Mouse (Mus musculus) MEL (cell line): ENCODE results near the gene Bnip3. TPM values are rescaled to one million over a fixed set of nuclear protein-coding genes. Genes with fewer than 3 reads are reported as not detected.
A peak's percentile ranks its signal among the peaks of the same experiment; 100 is the strongest.

ENCODE experiments used
- DNase-seq: peaks from one replicate; pipeline ENCODE4 v3.0.0; 2011; ENCODE audit warnings: low read depth, low spot score
- H3K27ac ChIP-seq: 2 replicates; pipeline ENCODE4 v1.5.1; 2012; ENCODE audit warnings: low read depth, mild to moderate bottlenecking, control low read depth, low read length, moderate library complexity; ENCODE audit not compliant: control insufficient read depth
- H3K27me3 ChIP-seq, 2 experiments: fragments of 150-350 bp in 1 of 2; sonication (generic) in 1 of 2; 2 replicates each; pipeline ENCODE4 v1.6.1; 2012; ENCODE audit warnings: low read length in 2 of 2, mild to moderate bottlenecking in 2 of 2, improper control_type of control experiment in 1 of 2, moderate library complexity in 1 of 2; ENCODE audit not compliant: insufficient read depth in 2 of 2, control insufficient read depth in 1 of 2
- H3K36me3 ChIP-seq, 2 experiments: 2 replicates each; pipeline ENCODE4 v1.6.1; 2012 to 2014; ENCODE audit warnings: low read length in 2 of 2, improper control_type of control experiment in 1 of 2, inconsistent platforms in 1 of 2, mild to moderate bottlenecking in 1 of 2; ENCODE audit not compliant: insufficient read depth in 2 of 2, control insufficient read depth in 1 of 2
- H3K4me1 ChIP-seq, 2 experiments: fragments of 150-350 bp in 1 of 2; sonication (generic) in 1 of 2; 2 replicates each; pipeline ENCODE4 v1.6.1; 2012; ENCODE audit warnings: low read length in 2 of 2, improper control_type of control experiment in 1 of 2, mild to moderate bottlenecking in 1 of 2; ENCODE audit not compliant: insufficient read depth in 2 of 2, control insufficient read depth in 1 of 2
- H3K4me3 ChIP-seq, 2 experiments: fragments of 150-350 bp in 1 of 2; sonication (generic) in 1 of 2; 2 replicates each; pipeline ENCODE4 v1.5.1; 2012; ENCODE audit warnings: low read depth in 2 of 2, low read length in 2 of 2, mild to moderate bottlenecking in 2 of 2, moderate library complexity in 2 of 2, control low read depth in 1 of 2, improper control_type of control experiment in 1 of 2; ENCODE audit not compliant: control insufficient read depth in 1 of 2, insufficient read depth in 1 of 2
- H3K79me2 ChIP-seq: 2 replicates; pipeline ENCODE4 v1.6.1; 2012; ENCODE audit warnings: mild to moderate bottlenecking, low read length, moderate library complexity; ENCODE audit not compliant: control insufficient read depth, poor library complexity, insufficient read depth
- H3K9ac ChIP-seq: 2 replicates; pipeline ENCODE4 v1.6.1; 2012; ENCODE audit warnings: low read depth, mild to moderate bottlenecking, control low read depth, low read length, moderate library complexity; ENCODE audit not compliant: control insufficient read depth, poor library complexity, severe bottlenecking
- H3K9me3 ChIP-seq: fragments of 150-350 bp; sonication (generic); replicated peaks from 2 replicates; pipeline ENCODE4 v1.6.1; 2012; ENCODE audit warnings: mild to moderate bottlenecking, low read length, improper control_type of control experiment, moderate library complexity; ENCODE audit not compliant: insufficient read depth
- BHLHE40 ChIP-seq: IDR thresholded peaks from 2 replicates; pipeline ENCODE4 v1.6.1; 2012; ENCODE audit warnings: low read depth, mild to moderate bottlenecking, inconsistent platforms, low read length, improper control_type of control experiment, borderline replicate concordance
- CHD1 ChIP-seq: IDR thresholded peaks from 2 replicates; pipeline ENCODE4 v1.6.1; 2012; ENCODE audit warnings: low read depth, mild to moderate bottlenecking, inconsistent platforms, low read length, improper control_type of control experiment
- CTCF ChIP-seq, 3 experiments: IDR thresholded peaks in 2 of 3; conservative IDR thresholded peaks in 1 of 3; 2 replicates each; pipeline ENCODE4 v1.5.1; 2011 to 2012; ENCODE audit warnings: low read length in 3 of 3, low read depth in 2 of 3, mild to moderate bottlenecking in 2 of 3, improper control_type of control experiment in 1 of 3, inconsistent platforms in 1 of 3, mixed read lengths in 1 of 3, moderate library complexity in 1 of 3; ENCODE audit not compliant: control insufficient read depth in 1 of 3, insufficient read depth in 1 of 3, poor library complexity in 1 of 3, severe bottlenecking in 1 of 3
- ELF1 ChIP-seq: IDR thresholded peaks from 2 replicates; pipeline ENCODE4 v1.6.1; 2014; ENCODE audit warnings: low read depth, mild to moderate bottlenecking, inconsistent platforms, low read length, improper control_type of control experiment, moderate library complexity
- EP300 ChIP-seq, 2 experiments: IDR thresholded peaks; 2 replicates each; pipeline ENCODE4 v1.6.1; 2011; ENCODE audit warnings: improper control_type of control experiment in 2 of 2, low read length in 2 of 2, low read depth in 1 of 2, mild to moderate bottlenecking in 1 of 2
- ETS1 ChIP-seq: IDR thresholded peaks from 2 replicates; pipeline ENCODE4 v1.6.1; 2012; ENCODE audit warnings: low read depth, mild to moderate bottlenecking, inconsistent platforms, low read length, improper control_type of control experiment, moderate library complexity
- GABPA ChIP-seq: IDR thresholded peaks from 2 replicates; pipeline ENCODE4 v1.6.1; 2012; ENCODE audit warnings: low read depth, mild to moderate bottlenecking, inconsistent platforms, low read length, improper control_type of control experiment, moderate library complexity
- HCFC1 ChIP-seq: IDR thresholded peaks from 2 replicates; pipeline ENCODE4 v1.6.1; 2012; ENCODE audit warnings: low read depth, mild to moderate bottlenecking, inconsistent platforms, low read length, improper control_type of control experiment, moderate library complexity
- KAT2A ChIP-seq: conservative IDR thresholded peaks from 2 replicates; pipeline ENCODE4 v1.6.1; 2012; ENCODE audit warnings: low read depth, low read length, improper control_type of control experiment, inconsistent platforms
- MAX ChIP-seq: IDR thresholded peaks from 2 replicates; pipeline ENCODE4 v1.6.1; 2011; ENCODE audit warnings: low read length, improper control_type of control experiment
- MAZ ChIP-seq: IDR thresholded peaks from 2 replicates; pipeline ENCODE4 v1.6.1; 2012; ENCODE audit warnings: low read depth, mild to moderate bottlenecking, inconsistent platforms, low read length, improper control_type of control experiment
- MEF2A ChIP-seq: IDR thresholded peaks from 2 replicates; pipeline ENCODE4 v1.6.1; 2014; ENCODE audit warnings: low read depth, mild to moderate bottlenecking, inconsistent platforms, low read length, improper control_type of control experiment; ENCODE audit not compliant: poor library complexity, insufficient replicate concordance, severe bottlenecking; ENCODE audit errors: extremely low read depth
- NELFE ChIP-seq: IDR thresholded peaks from 2 replicates; pipeline ENCODE4 v1.6.1; 2011; ENCODE audit warnings: low read depth, low read length, improper control_type of control experiment
- NRF1 ChIP-seq: IDR thresholded peaks from 2 replicates; pipeline ENCODE4 v1.6.1; 2014; ENCODE audit warnings: low read depth, mild to moderate bottlenecking, inconsistent platforms, low read length, improper control_type of control experiment, moderate library complexity; ENCODE audit not compliant: poor library complexity, insufficient read depth, severe bottlenecking
- POLR2A ChIP-seq, 2 experiments: IDR thresholded peaks; 2 replicates each; pipeline ENCODE4 v1.6.1; 2011 to 2012; ENCODE audit warnings: low read length in 2 of 2, mild to moderate bottlenecking in 2 of 2, control low read depth in 1 of 2, improper control_type of control experiment in 1 of 2, low read depth in 1 of 2, moderate library complexity in 1 of 2; ENCODE audit not compliant: control insufficient read depth in 1 of 2, insufficient read depth in 1 of 2, poor library complexity in 1 of 2
- POLR2AphosphoS2 ChIP-seq: IDR thresholded peaks from 2 replicates; pipeline ENCODE4 v1.6.1; 2011; ENCODE audit warnings: low read length, improper control_type of control experiment
- POLR2AphosphoS5 ChIP-seq: IDR thresholded peaks from 2 replicates; pipeline ENCODE4 v1.6.1; 2012; ENCODE audit warnings: low read depth, borderline replicate concordance, mild to moderate bottlenecking, inconsistent platforms, low read length, moderate library complexity, mixed read lengths
- RAD21 ChIP-seq: IDR thresholded peaks from 2 replicates; pipeline ENCODE4 v1.6.1; 2011; ENCODE audit warnings: mild to moderate bottlenecking, low read depth, low read length, improper control_type of control experiment
- RCOR1 ChIP-seq: IDR thresholded peaks from 2 replicates; pipeline ENCODE4 v1.6.1; 2012; ENCODE audit warnings: low read depth, mild to moderate bottlenecking, inconsistent platforms, low read length, improper control_type of control experiment
- SIN3A ChIP-seq: IDR thresholded peaks from 2 replicates; pipeline ENCODE4 v1.6.1; 2012; ENCODE audit warnings: low read length, improper control_type of control experiment, inconsistent platforms
- SMC3 ChIP-seq: IDR thresholded peaks from 2 replicates; pipeline ENCODE4 v1.6.1; 2011; ENCODE audit warnings: low read depth, low read length, improper control_type of control experiment
- TAL1 ChIP-seq: IDR thresholded peaks from 2 replicates; pipeline ENCODE4 v1.6.1; 2012; ENCODE audit warnings: mild to moderate bottlenecking, inconsistent platforms, low read length, moderate library complexity, mixed read lengths
- TBP ChIP-seq: IDR thresholded peaks from 2 replicates; pipeline ENCODE4 v1.8.0; 2011; ENCODE audit warnings: low read depth, low read length, improper control_type of control experiment
- TCF12 ChIP-seq: IDR thresholded peaks from 2 replicates; pipeline ENCODE4 v1.6.1; 2014; ENCODE audit warnings: low read depth, mild to moderate bottlenecking, inconsistent platforms, low read length, improper control_type of control experiment, moderate library complexity
- UBTF ChIP-seq: IDR thresholded peaks from 2 replicates; pipeline ENCODE4 v1.6.1; 2012; ENCODE audit warnings: low read depth, mild to moderate bottlenecking, inconsistent platforms, low read length, improper control_type of control experiment, moderate library complexity, borderline replicate concordance; ENCODE audit not compliant: insufficient read depth
- USF1 ChIP-seq: IDR thresholded peaks from 2 replicates; pipeline ENCODE4 v1.6.1; 2014; ENCODE audit warnings: low read depth, mild to moderate bottlenecking, inconsistent platforms, low read length, improper control_type of control experiment, moderate library complexity
- USF2 ChIP-seq, 2 experiments: IDR thresholded peaks; 2 replicates each; pipeline ENCODE4 v1.6.1; 2011 to 2012; ENCODE audit warnings: improper control_type of control experiment in 2 of 2, low read length in 2 of 2, borderline replicate concordance in 1 of 2, inconsistent platforms in 1 of 2, low read depth in 1 of 2, mild to moderate bottlenecking in 1 of 2; ENCODE audit not compliant: insufficient read depth in 1 of 2
- ZC3H11A ChIP-seq: IDR thresholded peaks from 2 replicates; pipeline ENCODE4 v1.6.1; 2012; ENCODE audit warnings: low read depth, mild to moderate bottlenecking, inconsistent platforms, low read length, improper control_type of control experiment
- ZMIZ1 ChIP-seq: IDR thresholded peaks from 2 replicates; pipeline ENCODE4 v1.6.1; 2012; ENCODE audit warnings: low read depth, mild to moderate bottlenecking, inconsistent platforms, low read length, improper control_type of control experiment, moderate library complexity
- ZNF384 ChIP-seq: IDR thresholded peaks from 2 replicates; pipeline ENCODE4 v1.6.1; 2012; ENCODE audit warnings: low read depth, mild to moderate bottlenecking, inconsistent platforms, low read length, improper control_type of control experiment
- polyA plus RNA-seq, 2 experiments: library from polyadenylated mRNA; stranded (reverse) in 1 of 2; unstranded in 1 of 2; fragments of >175 nt in 1 of 2; fragments of >200 nt in 1 of 2; gene quantifications; 2 replicates each; pipeline versions ENCODE4 v1.2.1 to v1.2.4; 2012; ENCODE audit warnings: low replicate concordance in 2 of 2, low read depth in 1 of 2; ENCODE audit not compliant: insufficient read length in 2 of 2, insufficient read depth in 1 of 2, missing spikeins in 1 of 2
- total RNA-seq: library from RNA; depleted of rRNA; stranded (reverse); fragments of 300-350 nt; gene quantifications from 2 replicates; pipeline ENCODE4 v1.2.3, GENCODE M21; 2012

Gene Bnip3
- total and polyA plus RNA-seq, 3 experiments, result 37.0 to 135 TPM; not detected in 1

GRCm38 (mm10) chr7:138845544-138846391, 63.6 kb downstream of the Bnip3 start, which contains the start of the genes Ppp2r2d and Mapk1ip1:
Gene Ppp2r2d (plus strand): TSS chr7:138846079.
Gene Mapk1ip1 (minus strand): TSS chr7:138846273.
- Histone ChIP-seq H3K27me3 (no peaks in the 10 kb centered on the region), H3K9ac (peak within 1 kb of the TSS; percentile 96), H3K36me3 (peaks cover 9 to 21% of the 10 kb centered on the region in 2 experiments), H3K9me3 (no peaks in the 10 kb centered on the region)
- TF ChIP-seq GABPA, result no peak
- TF ChIP-seq ZC3H11A, result peak; percentile 6; the same call in 1 of the 2 replicates
- TF ChIP-seq POLR2AphosphoS5, result no peak
- TF ChIP-seq MEF2A, result no peak
- peak; percentile 25 for TF ChIP-seq RAD21
- TF ChIP-seq CTCF (IDR thresholded peaks at IDR 0.05 in 2 of 3, conservative IDR thresholded peaks at IDR 0.05 in 1 of 3; ENCODE audit: control insufficient read depth in 1 of 3, insufficient read depth in 1 of 3, low read depth in 2 of 3, low read length in 3 of 3, poor library complexity in 1 of 3, severe bottlenecking in 1 of 3), result peak; percentile 59 to 84 (median 77)
- TF ChIP-seq POLR2AphosphoS2, result peak; percentile 66; the same call in 1 of the 2 replicates
- TF ChIP-seq CHD1, result no peak
- peak; percentile 16; the same call in 1 of the 2 replicates for TF ChIP-seq ZNF384
- TF ChIP-seq TBP, result no peak
- TF ChIP-seq MAZ, result peak; percentile 89; the same call in 1 of the 2 replicates
- peak; percentile 53 for TF ChIP-seq ETS1
- TF ChIP-seq USF2 (IDR thresholded peaks at IDR 0.05; ENCODE audit: borderline replicate concordance in 1 of 2, insufficient read depth in 1 of 2, low read depth in 1 of 2, low read length in 2 of 2), result no peak
- no peak; the same call in 1 of the 2 replicates for TF ChIP-seq RCOR1
- TF ChIP-seq NELFE, result peak; percentile 72
- peak; percentile 65 for TF ChIP-seq SIN3A
- no peak for TF ChIP-seq UBTF
- no peak for TF ChIP-seq TAL1
- 0 out of 2 replicates have a peak, but pooled peaks have one; percentile 35 for TF ChIP-seq ELF1
- peak; percentile 47; the same call in 1 of the 2 replicates for TF ChIP-seq TCF12
- TF ChIP-seq ZMIZ1, result peak; percentile 69; the same call in 1 of the 2 replicates
- TF ChIP-seq SMC3, result peak; percentile 39
- TF ChIP-seq USF1, result no peak
- peak; percentile 65; the same call in 1 of the 2 replicates for TF ChIP-seq MAX
- peak; percentile 92 for TF ChIP-seq HCFC1
- TF ChIP-seq BHLHE40, result no peak
- TF ChIP-seq NRF1, result peak; percentile 87
- peak; percentile 64; the same call in 1 of the 2 replicates for TF ChIP-seq KAT2A
- peak; percentile 34 to 74; a peak in 3 of 4 replicates for TF ChIP-seq POLR2A (IDR thresholded peaks at IDR 0.05; ENCODE audit: control insufficient read depth in 1 of 2, insufficient read depth in 1 of 2, low read depth in 1 of 2, low read length in 2 of 2, poor library complexity in 1 of 2)
- TF ChIP-seq EP300 (IDR thresholded peaks at IDR 0.05; ENCODE audit: low read depth in 1 of 2, low read length in 2 of 2), result no peak; a peak in 1 of 4 replicates
- TF ChIP-seq, all 39 proteins: peak for 18
- H3K4me3 ChIP-seq, result peak within 1 kb of the TSS; percentile 87 to 99
- peaks cover 0 to 26% of the 10 kb centered on the region in 2 experiments; a peak in 3 of 4 replicates for H3K4me1 ChIP-seq
- peak within 1 kb of the TSS; percentile 91 for H3K27ac ChIP-seq
- peak; percentile 96 for DNase-seq
- H3K79me2 ChIP-seq, result peaks cover 37% of the 10 kb centered on the region
